Mouse (Mus musculus) subcutaneous adipose tissue, adult 2 months (tissue): ENCODE measurements around the gene Mup11. TPM values are rescaled to one million over a fixed set of nuclear protein-coding genes. Genes with fewer than 3 reads are reported as not detected.

Source experiments
- polyA plus RNA-seq: library from polyadenylated mRNA; depleted of rRNA; stranded (reverse); fragments of >200 nt; gene quantifications from 2 replicates; pipeline ENCODE4 v1.2.3, GENCODE M21; 2012; ENCODE audit warnings: low replicate concordance; rRNA removed

Mup11 gene
- polyA plus RNA-seq = not detected in 2 replicates

GRCm38 (mm10) chr4:60662311-60662710 lies at the start of gene Mup11:
Gene Mup11, minus strand, starts transcription at chr4:60662411.

Other genes with a start within 250 kb of the Mup11 start
- gene Mup9, start 240.5 kb downstream of the Mup11 start, polyA plus RNA-seq = 0.27 TPM in 1 of 2 replicates, not detected in the other
- gene Mup1, start 160.5 kb downstream of the Mup11 start, polyA plus RNA-seq = 0.17 TPM in 1 of 2 replicates, not detected in the other
- gene Mup10, start 80.2 kb downstream of the Mup11 start, polyA plus RNA-seq = 0.36 and 0.85 TPM in 2 replicates
- not detected in 2 replicates for gene Mup12, start 78.9 kb upstream of the Mup11 start, polyA plus RNA-seq
- 1.5 and 5.2 TPM in 2 replicates for gene Mup22, start 159.1 kb upstream of the Mup11 start, polyA plus RNA-seq